Mouse (Mus musculus) CH12.LX (cell line): ENCODE data around the gene Trpc4ap. TPM values are rescaled to one million over a fixed set of nuclear protein-coding genes. Genes with fewer than 3 reads are reported as not detected.
A peak's percentile ranks its signal among the peaks of the same experiment; 100 is the strongest.

Experiments used
- DNase-seq: peaks from one replicate; pipeline ENCODE4 v3.0.0-alpha.2; 2013; ENCODE audit errors: extremely low read depth
- H3K27ac ChIP-seq: 2 replicates; pipeline ENCODE4 v1.5.1; 2012; ENCODE audit warnings: low read depth, mild to moderate bottlenecking, control low read depth, moderate library complexity; ENCODE audit not compliant: insufficient read depth
- H3K27me3 ChIP-seq: replicated peaks from 2 replicates; pipeline ENCODE3; 2012; ENCODE audit warnings: inconsistent platforms
- H3K36me3 ChIP-seq, 2 experiments: replicated peaks in 1 of 2; 2 replicates each; pipeline versions ENCODE3 to v1.6.1; 2012; ENCODE audit warnings: inconsistent platforms in 1 of 2, low read length in 1 of 2, mild to moderate bottlenecking in 1 of 2, mixed read lengths in 1 of 2, moderate library complexity in 1 of 2; ENCODE audit not compliant: control insufficient read depth in 1 of 2, insufficient read depth in 1 of 2
- H3K4me1 ChIP-seq, 2 experiments: 2 replicates each; pipeline ENCODE4 v1.6.1; 2012; ENCODE audit warnings: inconsistent platforms in 1 of 2, moderate library complexity in 1 of 2; ENCODE audit not compliant: insufficient read depth in 2 of 2, control insufficient read depth in 1 of 2
- H3K4me2 ChIP-seq: 2 replicates; pipeline ENCODE4 v1.6.1; 2012; ENCODE audit warnings: low read depth, mild to moderate bottlenecking, control low read depth; ENCODE audit not compliant: poor library complexity, insufficient read depth, severe bottlenecking
- H3K4me3 ChIP-seq, 3 experiments: fragments of 150-350 bp in 1 of 3; sonication (generic) in 1 of 3; replicated peaks in 1 of 3; 2 replicates each; pipeline versions ENCODE3 to v1.5.1; 2011 to 2012; ENCODE audit warnings: low read depth in 2 of 3, low read length in 2 of 3, mild to moderate bottlenecking in 2 of 3, moderate library complexity in 2 of 3, control low read depth in 1 of 3, improper control_type of control experiment in 1 of 3, inconsistent platforms in 1 of 3, mixed read lengths in 1 of 3; ENCODE audit not compliant: poor library complexity in 1 of 3
- H3K79me2 ChIP-seq: replicated peaks from 2 replicates; pipeline ENCODE4 v1.6.1; 2012; ENCODE audit warnings: mild to moderate bottlenecking, moderate library complexity; ENCODE audit not compliant: control insufficient read depth, poor library complexity, insufficient read depth, severe bottlenecking; ENCODE audit errors: extremely low read depth
- H3K9ac ChIP-seq: 2 replicates; pipeline ENCODE4 v1.6.1; 2012; ENCODE audit warnings: low read depth, mild to moderate bottlenecking, control low read depth, moderate library complexity; ENCODE audit not compliant: insufficient read depth
- H3K9me3 ChIP-seq: replicated peaks from 2 replicates; pipeline ENCODE3; 2012; ENCODE audit warnings: low read length, inconsistent platforms, mixed read lengths
- BHLHE40 ChIP-seq: IDR thresholded peaks from 2 replicates; pipeline ENCODE4 v1.6.1; 2011; ENCODE audit warnings: mild to moderate bottlenecking, low read depth, low read length, improper control_type of control experiment
- ELF1 ChIP-seq: IDR thresholded peaks from 2 replicates; pipeline ENCODE4 v1.6.1; 2014; ENCODE audit warnings: low read depth, mild to moderate bottlenecking, inconsistent platforms, low read length, improper control_type of control experiment
- ETS1 ChIP-seq: conservative IDR thresholded peaks from 2 replicates; pipeline ENCODE4 v1.6.1; 2012; ENCODE audit warnings: low read depth, mild to moderate bottlenecking, inconsistent platforms, low read length, improper control_type of control experiment, moderate library complexity
- GABPA ChIP-seq: IDR thresholded peaks from 2 replicates; pipeline ENCODE4 v1.6.1; 2012; ENCODE audit warnings: low read depth, low read length, improper control_type of control experiment, inconsistent platforms; ENCODE audit not compliant: insufficient replicate concordance
- JUN ChIP-seq: IDR thresholded peaks from 2 replicates; pipeline ENCODE4 v1.6.1; 2011; ENCODE audit warnings: low read depth, mild to moderate bottlenecking, low read length, improper control_type of control experiment, moderate library complexity; ENCODE audit not compliant: insufficient read depth
- KAT2A ChIP-seq: IDR thresholded peaks from 2 replicates; pipeline ENCODE4 v1.6.1; 2012; ENCODE audit warnings: low read length, improper control_type of control experiment, inconsistent platforms; ENCODE audit not compliant: insufficient replicate concordance
- MAFK ChIP-seq: IDR thresholded peaks from 2 replicates; pipeline ENCODE4 v1.6.1; 2011; ENCODE audit warnings: low read length, improper control_type of control experiment; ENCODE audit not compliant: insufficient replicate concordance
- MAX ChIP-seq: IDR thresholded peaks from 2 replicates; pipeline ENCODE4 v1.6.1; 2011; ENCODE audit warnings: low read length, improper control_type of control experiment
- MEF2A ChIP-seq: IDR thresholded peaks from 2 replicates; pipeline ENCODE4 v1.6.1; 2014; ENCODE audit warnings: low read depth, mild to moderate bottlenecking, inconsistent platforms, low read length, improper control_type of control experiment, borderline replicate concordance
- MXI1 ChIP-seq: IDR thresholded peaks from 2 replicates; pipeline ENCODE4 v1.6.1; 2011; ENCODE audit warnings: mild to moderate bottlenecking, low read depth, low read length, improper control_type of control experiment
- MYC ChIP-seq: IDR thresholded peaks from 2 replicates; pipeline ENCODE4 v1.6.1; 2011; ENCODE audit warnings: low read depth, mild to moderate bottlenecking, improper control_type of control experiment, low read length
- NELFE ChIP-seq: IDR thresholded peaks from 2 replicates; pipeline ENCODE4 v1.6.1; 2011; ENCODE audit warnings: low read depth, low read length, improper control_type of control experiment
- PAX5 ChIP-seq: IDR thresholded peaks from 2 replicates; pipeline ENCODE4 v1.6.1; 2012; ENCODE audit warnings: low read length, inconsistent platforms, mixed read lengths
- POLR2AphosphoS2 ChIP-seq: IDR thresholded peaks from 2 replicates; pipeline ENCODE4 v1.6.1; 2011; ENCODE audit warnings: low read depth, low read length, improper control_type of control experiment
- RAD21 ChIP-seq: IDR thresholded peaks from 2 replicates; pipeline ENCODE4 v1.6.1; 2011; ENCODE audit warnings: low read depth, mild to moderate bottlenecking, low read length, improper control_type of control experiment, moderate library complexity
- RCOR1 ChIP-seq: conservative IDR thresholded peaks from 2 replicates; pipeline ENCODE4 v1.6.1; 2012; ENCODE audit warnings: low read depth, mild to moderate bottlenecking, inconsistent platforms, low read length, improper control_type of control experiment
- SIN3A ChIP-seq: IDR thresholded peaks from 2 replicates; pipeline ENCODE4 v1.6.1; 2012; ENCODE audit warnings: low read length, improper control_type of control experiment, inconsistent platforms
- SMC3 ChIP-seq: IDR thresholded peaks from 2 replicates; pipeline ENCODE4 v1.6.1; 2011; ENCODE audit warnings: low read depth, low read length, improper control_type of control experiment
- TBP ChIP-seq: conservative IDR thresholded peaks from 2 replicates; pipeline ENCODE4 v1.6.1; 2011; ENCODE audit warnings: low read depth, low read length, improper control_type of control experiment
- TCF12 ChIP-seq: IDR thresholded peaks from 2 replicates; pipeline ENCODE4 v1.6.1; 2014; ENCODE audit warnings: low read depth, mild to moderate bottlenecking, inconsistent platforms, low read length, improper control_type of control experiment
- UBTF ChIP-seq: IDR thresholded peaks from 2 replicates; pipeline ENCODE4 v1.6.1; 2012; ENCODE audit warnings: low read depth, mild to moderate bottlenecking, inconsistent platforms, low read length, improper control_type of control experiment, moderate library complexity
- USF1 ChIP-seq: IDR thresholded peaks from 2 replicates; pipeline ENCODE4 v1.6.1; 2014; ENCODE audit warnings: low read depth, mild to moderate bottlenecking, inconsistent platforms, low read length, improper control_type of control experiment
- USF2 ChIP-seq: conservative IDR thresholded peaks from 2 replicates; pipeline ENCODE4 v1.6.1; 2011; ENCODE audit warnings: low read depth, low read length, improper control_type of control experiment
- ZKSCAN1 ChIP-seq: IDR thresholded peaks from 2 replicates; pipeline ENCODE4 v1.6.1; 2012; ENCODE audit warnings: low read depth, inconsistent platforms, low read length, improper control_type of control experiment, borderline replicate concordance
- ZNF384 ChIP-seq: IDR thresholded peaks from 2 replicates; pipeline ENCODE4 v1.6.1; 2012; ENCODE audit warnings: low read depth, low read length, improper control_type of control experiment, inconsistent platforms
- dilution Hi-C: fragments of 300-500 bp; cut with MboI; formaldehyde crosslinking; loops from 2 replicates; pipeline ENCODE4 v1.14.3; 2020; ENCODE audit warnings: low sequenced_read_pairs; ENCODE audit not compliant: extremely low pct_unique_long_range_greater_than_20kb, extremely low pct_ligation_motif_present
- in situ Hi-C: fragments of 300-500 bp; cut with MboI; formaldehyde crosslinking; loops from 3 replicates; pipeline ENCODE4 v1.14.3; 2019; ENCODE audit warnings: low sequenced_read_pairs, low pct_ligation_motif_present, low pct_unique_long_range_greater_than_20kb, mixed read lengths
- polyA plus RNA-seq: library from polyadenylated mRNA; unstranded; fragments of >175 nt; gene quantifications from 2 replicates; pipeline ENCODE4 v1.2.1, GENCODE M21; 2012; ENCODE audit warnings: low read depth; ENCODE audit not compliant: insufficient read length
- total RNA-seq, 2 experiments: library from RNA; depleted of rRNA; stranded (reverse); fragments of 300-350 nt in 1 of 2; fragments of >200 nt in 1 of 2; gene quantifications; 2 replicates each; pipeline ENCODE4 v1.2.3; 2012 to 2014

Gene Trpc4ap
- total and polyA plus RNA-seq, 3 experiments: 52.8 to 105 (median 55.8) TPM

DNA sequence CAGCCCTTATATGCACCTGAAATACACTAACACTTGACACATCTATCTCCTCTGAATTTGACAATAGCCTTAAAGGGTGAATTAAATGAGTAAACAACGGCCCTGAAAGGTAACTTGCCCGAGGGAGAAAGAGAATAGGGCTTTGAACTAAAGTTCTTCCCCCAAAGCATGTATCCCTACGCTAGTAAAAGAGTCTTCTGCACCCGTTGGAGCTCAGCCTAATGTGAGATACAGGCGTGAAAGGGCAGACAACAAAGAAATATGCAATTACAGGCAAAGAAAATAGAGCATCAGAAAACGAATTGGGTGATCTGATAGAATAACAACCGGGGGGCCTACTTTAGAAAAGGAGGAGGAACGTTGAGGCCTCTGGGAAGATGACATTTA lies 855 bp downstream of the Trpc4ap start:
- in situ Hi-C loops (loop anchor here (25.0 kb wide), 1 partner anchor 246 kb away; the partner anchor contains the start of genes Gdf5, Gm15557 and Uqcc1), dilution Hi-C loops (no loop called here)
- peak overlapping the region; percentile 93 for H3K4me2 ChIP-seq
- H3K27ac ChIP-seq: no peak overlapping the region
- no peaks in the 10 kb centered on the region for H3K27me3 ChIP-seq
- peak overlapping the region; percentile 87 for H3K9ac ChIP-seq
- peaks cover 0 to 39% of the 10 kb centered on the region in 2 experiments; a peak in 2 of 4 replicates for H3K4me1 ChIP-seq
- TF ChIP-seq USF1 (no peak), KAT2A (no peak), NELFE (no peak), SMC3 (no peak), USF2 (no peak), MYC (no peak), BHLHE40 (no peak), ZKSCAN1 (no peak), ELF1 (no peak), MAX (no peak), ZNF384 (no peak)
- H3K36me3 ChIP-seq: peaks cover 0 to 12% of the 10 kb centered on the region in 2 experiments
- no peaks in the 10 kb centered on the region for H3K9me3 ChIP-seq
- H3K79me2 ChIP-seq: peaks cover 29% of the 10 kb centered on the region
- peak; percentile 12 for DNase-seq
- H3K4me3 ChIP-seq: peak overlapping the region; percentile 80 to 98 (median 98)

DNA sequence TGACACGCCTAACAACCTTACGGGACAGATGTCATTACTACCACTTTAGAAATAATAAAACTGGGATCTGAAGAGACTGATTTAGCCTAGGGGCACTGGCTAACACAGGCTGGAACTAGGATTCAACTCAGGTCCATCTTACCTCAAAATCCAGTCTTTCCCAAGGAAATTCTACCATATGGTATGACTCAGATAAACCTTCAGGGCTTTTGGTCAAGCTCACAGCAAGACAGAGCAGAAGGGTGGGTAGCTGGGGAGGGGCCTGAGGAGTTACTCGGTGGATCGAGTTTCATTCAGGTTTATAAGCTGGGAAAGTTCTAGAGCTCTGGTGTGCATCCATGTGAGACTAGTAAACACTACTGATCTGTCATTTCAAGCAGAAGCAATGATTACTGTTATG lies 3.0 kb downstream of the Trpc4ap start:
- H3K4me1 ChIP-seq: peaks cover 0 to 41% of the 10 kb centered on the region in 2 experiments; a peak in 2 of 4 replicates
- H3K27ac ChIP-seq: no peak overlapping the region
- dilution Hi-C loops (no loop called here), in situ Hi-C loops (loop anchor here (25.0 kb wide), 1 partner anchor 248 kb away; the partner anchor contains the start of genes Gdf5, Gm15557 and Uqcc1)
- TF ChIP-seq POLR2AphosphoS2 (no peak), MAFK (no peak), SIN3A (no peak), MEF2A (no peak), JUN (no peak), GABPA (no peak), RAD21 (no peak), RCOR1 (no peak), KAT2A (no peak), TBP (no peak), PAX5 (no peak), MAX (no peak), MXI1 (no peak), UBTF (no peak), TCF12 (no peak), ZNF384 (no peak), MYC (no peak), ETS1 (no peak), USF2 (no peak)
- peaks cover 0 to 22% of the 10 kb centered on the region in 2 experiments for H3K36me3 ChIP-seq
- peaks cover 35% of the 10 kb centered on the region for H3K79me2 ChIP-seq
- H3K9ac ChIP-seq: no peak overlapping the region
- DNase-seq: no peak
- no peaks in the 10 kb centered on the region for H3K9me3 ChIP-seq
- H3K4me3 ChIP-seq: no peak overlapping the region
- H3K4me2 ChIP-seq: no peak overlapping the region
- no peaks in the 10 kb centered on the region for H3K27me3 ChIP-seq
